Comparison of ENCODE assay signal across 10 mouse cellular contexts in genomic region chr2:154454605-154455004, GRCm38 (mm10). TPM values are rescaled to one million over a fixed set of nuclear protein-coding genes. Genes with fewer than 3 reads are reported as not detected.
DNase-seq lines count a peak whose midpoint lies in the region; ATAC-seq and TF ChIP-seq lines count a peak whose summit lies in the region.
"Had no signal": no experiment of that assay in that cellular context is flagged by ENCODE, and none has a peak within 500 bp of the region (broad histone marks: within the 10 kb centered on the region; RNA-seq: fewer than 3 reads in every experiment).

No protein-coding gene starts in this region.

- H3K4me1 ChIP-seq in hindbrain, embryonic 10.5 days (replicated peaks): peaks cover 17% of the 10 kb centered on the region
- no peaks in the 10 kb centered on the region for H3K4me1 ChIP-seq in hindbrain, embryonic 11.5 days (replicated peaks; ENCODE audit: control insufficient read depth, insufficient read depth, low read length)
- peaks cover 20% of the 10 kb centered on the region for H3K4me1 ChIP-seq in hindbrain, embryonic 12.5 days

- no peak for ATAC-seq in hindbrain, embryonic 11.5 days (ENCODE audit: low FRiP score)
- 0 out of 2 replicates have a peak, but pooled peaks have one; percentile 50 for ATAC-seq in hindbrain, embryonic 12.5 days (ENCODE audit: low FRiP score)

- no peaks in the 10 kb centered on the region for H3K27me3 ChIP-seq in hindbrain, embryonic 10.5 days (ENCODE audit: insufficient read depth, poor library complexity, severe bottlenecking)
- H3K27me3 ChIP-seq in hindbrain, embryonic 11.5 days (ENCODE audit: control insufficient read depth, insufficient read depth, low read length): no peaks in the 10 kb centered on the region
- no peaks in the 10 kb centered on the region for H3K27me3 ChIP-seq in hindbrain, embryonic 12.5 days
- H3K27me3 ChIP-seq: lung, embryonic 15.5 days had no signal

- peak overlapping the region; percentile 29; the same call in 1 of the 2 replicates for H3K27ac ChIP-seq in hindbrain, embryonic 10.5 days
- no peak overlapping the region for H3K27ac ChIP-seq in hindbrain, embryonic 11.5 days (ENCODE audit: low read depth, low read length)
- peak overlapping the region; percentile 40; the same call in 1 of the 2 replicates for H3K27ac ChIP-seq in hindbrain, embryonic 12.5 days
- H3K27ac ChIP-seq in left cerebral cortex, adult 2 months: no peak overlapping the region
- H3K27ac ChIP-seq: lung, embryonic 15.5 days had no signal

- H3K36me3 ChIP-seq in hindbrain, embryonic 10.5 days: peaks cover 41% of the 10 kb centered on the region
- H3K36me3 ChIP-seq in hindbrain, embryonic 11.5 days (ENCODE audit: control insufficient read depth, insufficient read depth, low read length): no peaks in the 10 kb centered on the region
- H3K36me3 ChIP-seq in hindbrain, embryonic 12.5 days: no peaks in the 10 kb centered on the region
- H3K36me3 ChIP-seq: lung, embryonic 15.5 days had no signal

- peak; percentile 26 for DNase-seq in hindbrain, embryonic 10.5 days (ENCODE audit: low spot score)
- DNase-seq in hindbrain, embryonic 11.5 days (ENCODE audit: low spot score): no peak
- peak; percentile 75 for DNase-seq in embryo, embryonic 10 days (ENCODE audit: low spot score)
- DNase-seq in neural tube, embryonic 10.5 days (ENCODE audit: extremely low spot score, low spot score): peak; percentile 33
- DNase-seq in urinary bladder, postnatal 4 days (ENCODE audit: low spot score in 2 of 2): no peak
- no peak for DNase-seq in urinary bladder, adult 2 months (ENCODE audit: low spot score)
- no peak for DNase-seq in left cerebral cortex, adult 2 months (ENCODE audit: extremely low spot score in 1 of 2, low spot score in 2 of 2)
- DNase-seq: cerebellum, adult 11 months had no signal

- H3K4me3 ChIP-seq in hindbrain, embryonic 10.5 days: no peak overlapping the region
- no peak overlapping the region for H3K4me3 ChIP-seq in hindbrain, embryonic 11.5 days (ENCODE audit: low read depth, low read length)
- no peak overlapping the region for H3K4me3 ChIP-seq in hindbrain, embryonic 12.5 days
- no peak overlapping the region for H3K4me3 ChIP-seq in left cerebral cortex, adult 2 months
- H3K4me3 ChIP-seq: lung, embryonic 15.5 days had no signal

- H3K4me2 ChIP-seq in hindbrain, embryonic 11.5 days (replicated peaks; ENCODE audit: low read depth, low read length): no peak overlapping the region
- H3K4me2 ChIP-seq in hindbrain, embryonic 12.5 days (replicated peaks): no peak overlapping the region
- H3K4me2 ChIP-seq: lung, embryonic 15.5 days had no signal

- H3K9ac ChIP-seq in hindbrain, embryonic 11.5 days (ENCODE audit: low read depth, low read length): no peak overlapping the region
- H3K9ac ChIP-seq in hindbrain, embryonic 12.5 days: no peak overlapping the region
- H3K9ac ChIP-seq: lung, embryonic 15.5 days had no signal

- H3K9me3 ChIP-seq in hindbrain, embryonic 10.5 days: no peaks in the 10 kb centered on the region
- H3K9me3 ChIP-seq in hindbrain, embryonic 11.5 days (ENCODE audit: control insufficient read depth, low read length): no peaks in the 10 kb centered on the region
- H3K9me3 ChIP-seq in hindbrain, embryonic 12.5 days (replicated peaks): no peaks in the 10 kb centered on the region
- H3K9me3 ChIP-seq: lung, embryonic 15.5 days had no signal

- 51% methylated on average over 3 of the region's 3 CpGs for WGBS in hindbrain, embryonic 10.5 days
- WGBS in hindbrain, embryonic 11.5 days: 49% methylated on average over 3 of the region's 3 CpGs
- WGBS in hindbrain, embryonic 12.5 days: 50% methylated on average over 3 of the region's 3 CpGs

- TF ChIP-seq CTCF in left cerebral cortex, adult 2 months (IDR thresholded peaks at IDR 0.05): no peak

- intact Hi-C loops in left cerebral cortex, adult 2 months (cut with DNase I): no loop called here

RNA-seq across cellular contexts. Expression of gene Cbfa2t2, which starts 18.3 kb away (rescaled TPM):
- polyA plus RNA-seq in hindbrain, embryonic 10.5 days (2016; fragmentation: Nextera tagmentation; extraction: Ambion mirVana): 79.1 and 84.9 TPM in 2 replicates
- 68.2 and 71.5 TPM in 2 replicates for polyA plus RNA-seq in hindbrain, embryonic 11.5 days (2014; fragmentation: Nextera tagmentation; extraction: Ambion mirVana)
- 68.0 and 77.3 TPM in 2 replicates for polyA plus RNA-seq in hindbrain, embryonic 12.5 days (2016; fragmentation: Nextera tagmentation; extraction: Ambion mirVana)
- polyA plus RNA-seq in urinary bladder, adult 2 months (2012; rRNA removed): 16.2 and 16.6 TPM in 2 replicates
- 10 to 100 TPM; 54.3 to 57.4 TPM for total RNA-seq in left cerebral cortex, adult 2 months (2021)

RNA-seq across cellular contexts. Expression of gene Snta1, which starts 46.7 kb away (rescaled TPM):
- polyA plus RNA-seq in hindbrain, embryonic 10.5 days (2016; fragmentation: Nextera tagmentation; extraction: Ambion mirVana): 5.3 and 7.9 TPM in 2 replicates
- polyA plus RNA-seq in hindbrain, embryonic 11.5 days (2014; fragmentation: Nextera tagmentation; extraction: Ambion mirVana): 2.1 TPM in 2 replicates
- polyA plus RNA-seq in hindbrain, embryonic 12.5 days (2016; fragmentation: Nextera tagmentation; extraction: Ambion mirVana): 8.9 and 9.7 TPM in 2 replicates
- polyA plus RNA-seq in urinary bladder, adult 2 months (2012; rRNA removed): 16.5 and 17.7 TPM in 2 replicates
- total RNA-seq in left cerebral cortex, adult 2 months (2021): 10 to 100 TPM; 33.9 to 34.1 TPM

Comparison
In these comparisons a context has a peak if more than half of its experiments do, and no peak if none do; other contexts are left out.
1. DNase-seq: peak in hindbrain, embryonic 10.5 days (single experiment), embryo, embryonic 10 days (single experiment) and neural tube, embryonic 10.5 days (single experiment); none in hindbrain, embryonic 11.5 days (single experiment), urinary bladder, postnatal 4 days (0 of 2), urinary bladder, adult 2 months (single experiment) and left cerebral cortex, adult 2 months (0 of 2).
2. H3K27ac ChIP-seq: peak in hindbrain, embryonic 10.5 days (single experiment) and hindbrain, embryonic 12.5 days (single experiment); none in hindbrain, embryonic 11.5 days (single experiment) and left cerebral cortex, adult 2 months (single experiment).